Mouse (Mus musculus) CH12.LX (cell line): ENCODE measurements around the gene Slc7a11.

ENCODE experiments used
- CHD2 ChIP-seq: IDR thresholded peaks from 2 replicates; pipeline ENCODE4 v1.6.1; 2011; ENCODE audit warnings: low read length, improper control_type of control experiment
- CTCF ChIP-seq, 2 experiments: IDR thresholded peaks in 1 of 2; conservative IDR thresholded peaks in 1 of 2; 2 replicates each; pipeline ENCODE4 v1.5.1; 2011 to 2012; ENCODE audit warnings: low read depth in 2 of 2, low read length in 2 of 2, improper control_type of control experiment in 1 of 2, inconsistent platforms in 1 of 2, mild to moderate bottlenecking in 1 of 2, moderate library complexity in 1 of 2
- EP300 ChIP-seq: IDR thresholded peaks from 2 replicates; pipeline ENCODE4 v1.6.1; 2011; ENCODE audit warnings: low read length, improper control_type of control experiment
- ETS1 ChIP-seq: conservative IDR thresholded peaks from 2 replicates; pipeline ENCODE4 v1.6.1; 2012; ENCODE audit warnings: low read depth, mild to moderate bottlenecking, inconsistent platforms, low read length, improper control_type of control experiment, moderate library complexity
- HCFC1 ChIP-seq: IDR thresholded peaks from 2 replicates; pipeline ENCODE4 v1.6.1; 2012; ENCODE audit warnings: low read depth, mild to moderate bottlenecking, inconsistent platforms, low read length, improper control_type of control experiment
- KAT2A ChIP-seq: IDR thresholded peaks from 2 replicates; pipeline ENCODE4 v1.6.1; 2012; ENCODE audit warnings: low read length, improper control_type of control experiment, inconsistent platforms; ENCODE audit not compliant: insufficient replicate concordance
- NRF1 ChIP-seq: IDR thresholded peaks from 2 replicates; pipeline ENCODE4 v1.6.1; 2014; ENCODE audit warnings: low read depth, mild to moderate bottlenecking, inconsistent platforms, low read length, improper control_type of control experiment, moderate library complexity
- POLR2A ChIP-seq: IDR thresholded peaks from 2 replicates; pipeline ENCODE4 v1.6.1; 2011; ENCODE audit warnings: low read depth, mild to moderate bottlenecking, improper control_type of control experiment, low read length
- RAD21 ChIP-seq: IDR thresholded peaks from 2 replicates; pipeline ENCODE4 v1.6.1; 2011; ENCODE audit warnings: low read depth, mild to moderate bottlenecking, low read length, improper control_type of control experiment, moderate library complexity
- RCOR1 ChIP-seq: conservative IDR thresholded peaks from 2 replicates; pipeline ENCODE4 v1.6.1; 2012; ENCODE audit warnings: low read depth, mild to moderate bottlenecking, inconsistent platforms, low read length, improper control_type of control experiment
- USF1 ChIP-seq: IDR thresholded peaks from 2 replicates; pipeline ENCODE4 v1.6.1; 2014; ENCODE audit warnings: low read depth, mild to moderate bottlenecking, inconsistent platforms, low read length, improper control_type of control experiment
- ZC3H11A ChIP-seq: IDR thresholded peaks from 2 replicates; pipeline ENCODE4 v1.6.1; 2012; ENCODE audit warnings: low read depth, mild to moderate bottlenecking, inconsistent platforms, low read length, improper control_type of control experiment
- ZKSCAN1 ChIP-seq: IDR thresholded peaks from 2 replicates; pipeline ENCODE4 v1.6.1; 2012; ENCODE audit warnings: low read depth, inconsistent platforms, low read length, improper control_type of control experiment, borderline replicate concordance
- ZNF384 ChIP-seq: IDR thresholded peaks from 2 replicates; pipeline ENCODE4 v1.6.1; 2012; ENCODE audit warnings: low read depth, low read length, improper control_type of control experiment, inconsistent platforms

DNA sequence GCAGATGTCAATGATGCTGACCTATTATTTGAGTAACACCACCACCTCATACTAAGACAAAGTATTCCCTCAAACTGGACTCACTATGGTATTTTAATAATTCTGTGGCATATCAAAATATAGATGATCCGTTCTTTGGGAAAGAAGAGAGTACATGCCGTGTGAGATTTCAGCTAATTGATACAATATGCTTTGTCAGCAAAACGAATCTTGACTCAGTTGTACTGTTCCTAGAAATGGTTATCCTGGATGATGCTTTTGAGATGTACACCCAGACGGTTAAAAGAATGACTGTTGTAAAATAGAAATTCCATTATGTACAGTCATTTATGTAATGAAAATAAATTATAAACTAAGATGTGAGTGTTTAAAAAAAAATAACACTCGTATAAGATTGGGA, 4.0 kb downstream of the Slc7a11 start:
- no peak for TF ChIP-seq ETS1
- TF ChIP-seq POLR2A = no peak
- TF ChIP-seq CTCF (conservative IDR thresholded peaks at IDR 0.05 in 1 of 2, IDR thresholded peaks at IDR 0.05 in 1 of 2; ENCODE audit: low read depth in 2 of 2, low read length in 2 of 2) = no peak
- no peak for TF ChIP-seq ZC3H11A
- TF ChIP-seq CHD2 = no peak
- TF ChIP-seq RAD21 = no peak
- no peak for TF ChIP-seq USF1
- TF ChIP-seq ZNF384 = no peak
- TF ChIP-seq ZKSCAN1 = no peak
- TF ChIP-seq EP300 = no peak
- TF ChIP-seq NRF1 = no peak
- no peak for TF ChIP-seq RCOR1
- TF ChIP-seq KAT2A = no peak
- no peak for TF ChIP-seq HCFC1
